Mouse (Mus musculus): ENCODE results near the gene Slc27a4. TPM values are rescaled to one million over a fixed set of nuclear protein-coding genes. Genes with fewer than 3 reads are reported as not detected.
A peak's percentile ranks its signal among the peaks of the same experiment; 100 is the strongest.

Slc27a4 gene
- total RNA-seq (2014; rRNA removed; ENCODE audit: low replicate concordance) (28.2 and 30.0 TPM in 2 replicates), polyA plus RNA-seq (2015; fragmentation: Nextera tagmentation; extraction: Ambion mirVana) (8.4 and 8.6 TPM in 2 replicates)

DNA sequence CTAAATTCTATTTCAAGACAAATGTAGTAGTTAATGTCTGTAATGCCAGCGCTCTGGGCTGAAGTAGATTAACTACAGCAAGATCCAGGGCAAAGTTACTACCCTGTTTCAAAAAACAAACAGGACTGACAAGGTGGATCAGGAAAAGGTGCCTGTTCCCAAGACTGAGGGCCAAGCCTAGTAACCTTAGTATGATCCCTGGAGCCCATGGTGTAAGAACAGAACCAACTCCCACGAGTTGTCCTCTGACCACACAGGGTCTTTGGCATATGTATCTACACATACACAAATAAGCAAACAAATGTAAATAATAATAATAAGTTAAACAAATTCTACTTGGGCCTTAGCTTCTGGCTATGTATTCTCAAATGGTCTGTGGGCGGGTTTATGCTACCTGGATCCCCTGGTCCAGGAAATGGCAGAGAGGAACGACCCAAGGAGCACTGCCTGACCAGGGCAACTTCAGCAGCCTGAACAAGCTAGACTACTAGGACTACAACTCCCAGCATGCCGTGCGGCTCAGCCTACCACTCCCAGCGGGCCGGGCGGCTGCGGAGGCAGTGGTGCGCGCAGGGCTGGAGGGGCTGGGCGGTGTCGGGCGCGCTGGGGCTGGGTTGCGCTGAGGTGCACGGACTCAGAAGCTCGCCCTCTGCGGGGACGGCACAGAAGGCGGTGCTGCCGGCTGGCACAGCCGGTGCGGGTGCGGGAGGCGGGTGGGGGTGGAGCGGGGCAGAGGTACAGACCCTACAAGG, at the start of gene Slc27a4:
Gene Slc27a4 (plus strand): TSS at position 560 of the 752 bp plus-strand sequence.
- peak within 1 kb of the TSS; percentile 87 for H3K4me3 ChIP-seq (ENCODE audit: low read depth, low read length)
- 4% methylated on average over 24 of the region's 28 CpGs for WGBS
- peak within 1 kb of the TSS; percentile 94 for H3K4me2 ChIP-seq (ENCODE audit: low read depth, low read length)
- no peaks in the 10 kb centered on the region for H3K9me3 ChIP-seq (replicated peaks; ENCODE audit: control insufficient read depth, low read length)
- TF ChIP-seq EP300 (IDR thresholded peaks at IDR 0.05; ENCODE audit: low read depth) = no peak
- TF ChIP-seq CTCF (IDR thresholded peaks at IDR 0.05; ENCODE audit: low read depth) = no peak
- DNase-seq (ENCODE audit: low spot score) (peak; percentile 94), ATAC-seq (ENCODE audit: insufficient read depth, low read depth) (peak; percentile 98)
- H3K27ac ChIP-seq (ENCODE audit: low read depth) = peak within 1 kb of the TSS; percentile 54; the same call in 1 of the 2 replicates
- no peaks in the 10 kb centered on the region for H3K27me3 ChIP-seq (ENCODE audit: control insufficient read depth, insufficient read depth, low read length)
- H3K9ac ChIP-seq (replicated peaks; ENCODE audit: low read depth, low read length) = peak within 1 kb of the TSS; percentile 77
- H3K36me3 ChIP-seq (replicated peaks; ENCODE audit: control insufficient read depth, insufficient read depth, low read length) = peaks cover 30% of the 10 kb centered on the region
- peaks cover 10% of the 10 kb centered on the region; the same call in 1 of the 2 replicates for H3K4me1 ChIP-seq (ENCODE audit: control insufficient read depth, insufficient read depth)

DNA sequence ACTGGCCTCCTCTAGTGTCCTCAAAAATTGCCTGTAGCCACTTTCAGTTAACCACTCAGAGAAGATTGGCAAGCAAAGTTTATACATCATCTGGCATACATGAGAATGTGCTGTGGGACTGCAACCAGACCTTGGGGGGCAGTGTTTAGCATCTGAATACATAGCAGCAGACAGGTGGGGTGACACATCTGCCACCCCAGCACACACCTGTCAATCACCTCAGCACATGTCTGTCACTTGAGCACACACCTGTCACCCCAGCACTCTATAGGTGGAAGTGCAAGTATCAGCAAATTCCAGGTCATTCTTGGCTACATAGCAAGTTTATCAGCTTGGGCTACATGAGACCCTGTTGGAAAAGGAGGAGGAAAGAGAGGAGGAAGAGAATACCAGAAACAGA, 46.7 kb upstream of the Slc27a4 start:
- TF ChIP-seq EP300 (IDR thresholded peaks at IDR 0.05; ENCODE audit: low read depth) = no peak
- TF ChIP-seq CTCF (IDR thresholded peaks at IDR 0.05; ENCODE audit: low read depth) = no peak
- no peak overlapping the region for H3K4me2 ChIP-seq (ENCODE audit: low read depth, low read length)

DNA sequence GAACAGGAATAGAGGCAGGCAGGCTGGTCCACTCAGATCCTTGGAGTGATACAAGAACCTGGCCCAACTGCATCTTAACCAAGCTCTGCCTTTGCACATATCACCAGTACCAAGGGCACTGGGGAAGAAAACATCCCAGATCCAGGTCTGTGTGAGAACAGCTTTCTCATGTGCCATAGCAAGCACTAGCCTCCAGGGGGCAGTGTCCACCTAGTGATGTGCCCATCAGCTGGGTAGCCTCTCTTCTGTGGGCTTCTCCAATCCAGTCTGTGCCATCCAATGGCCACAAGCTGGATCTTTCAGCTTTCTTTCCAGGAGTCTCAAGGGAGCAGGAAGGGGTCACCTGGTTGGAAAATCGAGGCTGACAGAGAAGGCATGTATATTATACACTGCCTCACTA, 37.6 kb upstream of the Slc27a4 start:
- H3K4me2 ChIP-seq (ENCODE audit: low read depth, low read length) = no peak overlapping the region
- H3K9ac ChIP-seq (replicated peaks; ENCODE audit: low read depth, low read length) = no peak overlapping the region
- H3K36me3 ChIP-seq (replicated peaks; ENCODE audit: control insufficient read depth, insufficient read depth, low read length) = no peaks in the 10 kb centered on the region
- H3K9me3 ChIP-seq (replicated peaks; ENCODE audit: control insufficient read depth, low read length) = no peaks in the 10 kb centered on the region
- 0 out of 2 replicates have a peak, but pooled peaks cover 3% of the 10 kb centered on the region for H3K27me3 ChIP-seq (ENCODE audit: control insufficient read depth, insufficient read depth, low read length)
- no peak overlapping the region for H3K27ac ChIP-seq (ENCODE audit: low read depth)
- ATAC-seq (ENCODE audit: insufficient read depth, low read depth) = no peak
- DNase-seq (ENCODE audit: low spot score) = peak; percentile 46
- H3K4me3 ChIP-seq (ENCODE audit: low read depth, low read length) = no peak overlapping the region
- no peaks in the 10 kb centered on the region for H3K4me1 ChIP-seq (ENCODE audit: control insufficient read depth, insufficient read depth)
- 0% methylated on average over 1 of the region's 1 CpGs for WGBS
- TF ChIP-seq CTCF (IDR thresholded peaks at IDR 0.05; ENCODE audit: low read depth) (peak; percentile 87), EP300 (IDR thresholded peaks at IDR 0.05; ENCODE audit: low read depth) (no peak)

More for the DNA sequence above, 46.7 kb upstream of the Slc27a4 start:
- Histone ChIP-seq H3K9ac (replicated peaks; ENCODE audit: low read depth, low read length) (no peak overlapping the region), H3K4me1 (ENCODE audit: control insufficient read depth, insufficient read depth) (no peaks in the 10 kb centered on the region), H3K9me3 (replicated peaks; ENCODE audit: control insufficient read depth, low read length) (no peaks in the 10 kb centered on the region), H3K36me3 (replicated peaks; ENCODE audit: control insufficient read depth, insufficient read depth, low read length) (no peaks in the 10 kb centered on the region), H3K27me3 (ENCODE audit: control insufficient read depth, insufficient read depth, low read length) (peaks cover 17% of the 10 kb centered on the region), H3K27ac (ENCODE audit: low read depth) (no peak overlapping the region), H3K4me3 (ENCODE audit: low read depth, low read length) (no peak overlapping the region)
- ATAC-seq (ENCODE audit: insufficient read depth, low read depth) (no peak), DNase-seq (ENCODE audit: low spot score) (no peak)

DNA sequence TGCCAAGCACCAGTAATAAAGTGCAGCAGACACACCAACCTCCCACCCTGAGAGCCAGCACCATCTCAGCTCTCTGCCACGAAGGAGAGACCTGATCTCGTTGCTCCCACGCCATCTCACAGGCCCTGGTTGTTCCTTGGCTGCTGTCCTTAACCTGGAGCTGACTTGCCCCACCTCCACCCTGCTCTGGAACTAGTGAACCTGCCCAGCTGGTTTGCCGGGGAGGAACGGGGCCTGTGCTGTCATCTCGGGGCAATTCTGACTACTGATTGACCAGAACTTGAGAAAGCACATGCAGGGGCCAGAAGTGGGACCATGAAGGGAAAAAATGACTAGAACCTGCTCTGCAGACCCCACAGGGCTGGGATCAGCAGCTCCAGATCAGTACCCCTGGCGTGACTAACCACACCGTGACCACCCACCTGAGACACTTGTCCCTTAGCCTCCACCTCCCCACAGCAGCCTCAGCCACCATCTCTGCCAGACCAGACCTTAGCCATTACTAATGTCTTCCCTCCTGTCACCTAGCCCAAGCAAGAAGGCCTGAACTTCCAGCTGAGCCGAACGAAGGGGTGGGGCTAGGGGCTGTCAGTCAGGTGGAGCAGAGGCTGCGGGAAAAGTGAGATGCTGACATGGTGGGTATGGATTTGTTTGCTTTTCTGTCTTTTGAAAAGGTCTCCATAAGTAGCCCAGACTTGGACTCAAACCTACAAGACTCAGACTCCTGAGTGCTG, 34.3 kb upstream of the Slc27a4 start:
- TF ChIP-seq CTCF (IDR thresholded peaks at IDR 0.05; ENCODE audit: low read depth) = no peak
- no peak for TF ChIP-seq EP300 (IDR thresholded peaks at IDR 0.05; ENCODE audit: low read depth)
- Histone ChIP-seq H3K27me3 (ENCODE audit: control insufficient read depth, insufficient read depth, low read length) (no peaks in the 10 kb centered on the region), H3K4me1 (ENCODE audit: control insufficient read depth, insufficient read depth) (no peaks in the 10 kb centered on the region), H3K36me3 (replicated peaks; ENCODE audit: control insufficient read depth, insufficient read depth, low read length) (no peaks in the 10 kb centered on the region), H3K9me3 (replicated peaks; ENCODE audit: control insufficient read depth, low read length) (no peaks in the 10 kb centered on the region), H3K4me3 (ENCODE audit: low read depth, low read length) (no peak overlapping the region), H3K27ac (ENCODE audit: low read depth) (no peak overlapping the region), H3K9ac (replicated peaks; ENCODE audit: low read depth, low read length) (no peak overlapping the region), H3K4me2 (ENCODE audit: low read depth, low read length) (no peak overlapping the region)
- DNase-seq (ENCODE audit: low spot score) (no peak), ATAC-seq (ENCODE audit: insufficient read depth, low read depth) (no peak)
- WGBS = 59% methylated on average over 11 of the region's 11 CpGs

DNA sequence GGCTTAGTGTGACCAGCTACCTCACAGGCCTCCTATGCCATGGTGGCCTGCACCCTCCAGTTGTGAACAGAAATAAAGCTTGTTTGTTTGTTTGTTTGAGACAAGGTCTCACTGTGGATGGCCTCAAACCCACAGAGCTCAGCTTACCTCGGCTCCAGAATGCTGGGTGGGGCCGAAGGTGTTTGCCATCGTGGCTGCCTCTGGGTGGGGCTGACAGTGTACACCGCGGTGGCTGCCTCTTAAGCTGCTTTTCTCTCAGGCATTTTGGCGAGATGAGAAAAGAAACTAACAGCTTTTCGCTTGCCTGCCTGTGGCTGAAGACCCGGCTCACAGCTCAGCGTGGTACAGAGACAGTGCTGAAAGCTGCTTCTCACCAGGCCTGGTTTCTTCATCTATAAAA, 33.5 kb upstream of the Slc27a4 start:
- DNase-seq (ENCODE audit: low spot score) = no peak
- H3K4me2 ChIP-seq (ENCODE audit: low read depth, low read length) = no peak overlapping the region
- TF ChIP-seq EP300 (IDR thresholded peaks at IDR 0.05; ENCODE audit: low read depth) (no peak), CTCF (IDR thresholded peaks at IDR 0.05; ENCODE audit: low read depth) (no peak)
- H3K27ac ChIP-seq (ENCODE audit: low read depth) = no peak overlapping the region
- ATAC-seq (ENCODE audit: insufficient read depth, low read depth) = no peak
- WGBS = 54% methylated on average over 9 of the region's 9 CpGs
- no peak overlapping the region for H3K9ac ChIP-seq (replicated peaks; ENCODE audit: low read depth, low read length)
- no peaks in the 10 kb centered on the region for H3K27me3 ChIP-seq (ENCODE audit: control insufficient read depth, insufficient read depth, low read length)
- no peaks in the 10 kb centered on the region for H3K4me1 ChIP-seq (ENCODE audit: control insufficient read depth, insufficient read depth)
- H3K36me3 ChIP-seq (replicated peaks; ENCODE audit: control insufficient read depth, insufficient read depth, low read length) = no peaks in the 10 kb centered on the region
- H3K4me3 ChIP-seq (ENCODE audit: low read depth, low read length) = no peak overlapping the region
- H3K9me3 ChIP-seq (replicated peaks; ENCODE audit: control insufficient read depth, low read length) = no peaks in the 10 kb centered on the region

Data from heart, postnatal 0 days (tissue).